Mouse (Mus musculus) mesoderm, embryonic 11.5 days (tissue): ENCODE measurements around the gene Draxin.

Experiments used
- DNase-seq: peaks from one replicate; pipeline ENCODE4 v3.0.0-alpha.2; 2012; ENCODE audit warnings: low read depth, low spot score

Draxin gene

GRCm38 (mm10) chr4:148084261-148084714, 46.2 kb downstream of the Draxin start:
- DNase-seq, result peak; percentile 54

- DNase-seq, result no peak
Observed at GRCm38 (mm10) chr4:148083176-148083899, 47.2 kb downstream of the Draxin start.

DNA sequence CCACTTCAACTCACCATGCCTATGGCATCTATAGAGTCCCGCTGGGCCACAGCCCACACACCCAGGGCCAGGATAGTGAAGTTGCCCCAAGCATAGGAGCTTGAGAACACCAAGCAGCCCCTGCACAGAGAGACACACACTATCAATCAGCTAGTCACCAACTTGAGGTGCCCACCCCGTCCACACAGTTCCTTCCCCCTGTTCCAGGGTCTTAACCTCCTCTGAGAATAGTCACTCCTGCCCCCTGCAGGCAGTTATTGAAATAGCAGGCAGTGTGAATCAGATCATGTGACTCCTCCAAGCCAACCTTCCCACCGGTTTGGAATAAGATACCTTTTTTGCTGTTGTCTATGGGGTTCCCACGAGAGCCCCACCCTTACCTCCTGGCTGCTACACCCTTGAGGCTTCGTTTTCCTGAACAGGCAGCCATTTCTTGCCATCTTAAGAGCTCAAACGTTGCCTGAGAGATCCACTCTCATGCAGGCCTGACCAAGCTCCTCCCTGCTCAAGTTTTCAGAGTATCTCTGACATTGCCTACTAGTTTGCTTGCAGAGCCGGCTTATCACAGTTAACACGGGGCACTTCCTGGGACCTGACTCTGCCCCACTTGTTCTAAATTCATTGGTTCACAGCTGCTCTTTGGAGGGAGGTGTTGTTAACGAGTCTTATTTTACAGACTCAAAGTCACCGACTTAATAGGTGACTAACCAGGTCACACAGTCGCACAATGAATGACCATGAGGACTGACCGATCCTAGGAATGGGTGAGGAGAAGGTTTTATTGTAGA, 48.0 kb downstream of the Draxin start:
- peak; percentile 73 for DNase-seq

DNA sequence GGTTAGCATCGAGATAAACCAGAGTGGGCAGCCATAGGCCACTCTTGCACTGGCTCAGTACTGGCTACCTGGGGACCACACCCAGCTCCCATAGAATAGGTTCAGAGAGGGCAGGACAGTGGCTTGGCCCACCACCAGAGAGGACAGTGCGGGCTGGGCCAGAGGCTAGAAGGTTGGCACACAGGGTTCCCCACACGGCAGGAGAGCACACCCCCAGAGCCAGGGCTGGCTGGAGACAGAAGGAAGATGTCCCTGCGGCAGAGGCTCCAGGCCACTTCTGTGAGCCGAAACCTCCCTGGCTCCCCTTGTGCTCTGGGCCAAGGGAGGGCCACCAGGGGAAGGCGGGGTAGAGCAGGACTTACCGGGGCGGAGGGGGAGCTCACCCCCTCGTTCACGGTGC, 49.3 kb downstream of the Draxin start:
- no peak for DNase-seq

DNA sequence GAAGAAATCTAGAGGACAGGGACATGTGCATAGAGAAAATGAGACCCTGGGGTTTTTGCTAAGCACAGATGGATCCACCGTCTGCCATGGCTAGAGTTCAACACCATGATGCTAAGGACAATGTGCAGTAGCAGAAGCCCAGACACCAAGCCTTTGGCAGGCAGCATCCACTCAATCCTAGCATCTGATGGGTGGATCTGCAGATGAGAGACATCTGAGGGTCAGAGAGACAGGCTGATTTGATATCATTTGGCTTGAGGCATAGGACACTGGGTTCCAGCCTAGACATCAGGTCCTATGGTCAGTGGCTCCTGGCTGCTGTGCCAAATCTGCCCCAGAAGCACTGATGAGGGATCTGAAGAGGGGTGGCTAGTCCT, 49.9 kb downstream of the Draxin start:
- DNase-seq, result no peak

DNA sequence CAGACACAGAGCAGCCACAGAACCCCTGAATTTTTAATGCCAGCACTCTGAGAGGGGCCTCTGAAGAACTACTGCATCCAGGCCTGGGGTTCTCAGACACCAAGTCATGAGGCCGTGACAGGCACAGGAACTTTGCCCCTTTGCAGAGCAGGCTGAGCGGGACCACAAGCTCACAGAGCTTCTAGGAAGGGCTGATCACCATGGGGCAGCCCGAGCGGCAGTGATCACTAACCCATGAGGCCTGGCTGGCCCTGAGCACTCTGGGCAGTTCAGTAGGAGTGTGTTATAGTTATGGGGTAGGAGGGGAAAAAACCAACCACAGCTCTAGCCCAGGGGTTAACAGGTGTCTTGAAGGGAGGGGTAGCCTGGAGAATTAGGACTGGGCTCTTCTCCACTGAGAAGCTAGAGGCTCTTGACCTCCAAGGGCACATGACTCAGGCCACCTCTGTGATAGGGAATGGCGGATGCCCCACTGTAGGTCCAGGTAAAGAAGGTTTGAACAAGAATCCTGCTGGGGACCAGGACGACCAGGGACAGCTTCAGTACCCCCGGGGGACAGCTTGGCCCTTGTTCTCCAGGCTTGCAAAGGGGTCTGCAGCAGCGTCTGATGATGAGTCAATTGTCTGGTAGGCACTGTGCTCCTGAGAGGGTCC, 50.4 kb downstream of the Draxin start:
- DNase-seq, result no peak

DNA sequence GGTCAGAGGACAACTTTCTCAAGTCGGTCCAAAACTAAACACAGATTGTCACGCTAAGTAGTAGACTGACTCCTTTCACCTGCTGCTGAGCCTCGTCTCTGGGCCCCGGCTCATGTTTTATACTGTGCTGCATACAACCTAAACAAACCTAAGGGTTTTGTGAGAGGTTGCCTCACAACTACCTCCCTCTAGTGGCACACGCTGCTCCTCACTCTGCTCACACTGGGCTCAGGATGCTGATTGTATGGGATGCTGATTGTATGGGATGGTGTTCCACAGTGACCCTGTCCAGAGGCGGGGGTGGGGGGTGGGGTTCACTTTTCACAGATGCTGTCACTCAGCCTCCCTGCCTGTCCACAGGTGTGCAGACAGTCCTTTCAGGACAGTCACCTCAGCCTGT, 51.3 kb downstream of the Draxin start:
- no peak for DNase-seq

- no peak for DNase-seq
Observed at GRCm38 (mm10) chr4:148075881-148076280, 54.6 kb downstream of the Draxin start.

DNA sequence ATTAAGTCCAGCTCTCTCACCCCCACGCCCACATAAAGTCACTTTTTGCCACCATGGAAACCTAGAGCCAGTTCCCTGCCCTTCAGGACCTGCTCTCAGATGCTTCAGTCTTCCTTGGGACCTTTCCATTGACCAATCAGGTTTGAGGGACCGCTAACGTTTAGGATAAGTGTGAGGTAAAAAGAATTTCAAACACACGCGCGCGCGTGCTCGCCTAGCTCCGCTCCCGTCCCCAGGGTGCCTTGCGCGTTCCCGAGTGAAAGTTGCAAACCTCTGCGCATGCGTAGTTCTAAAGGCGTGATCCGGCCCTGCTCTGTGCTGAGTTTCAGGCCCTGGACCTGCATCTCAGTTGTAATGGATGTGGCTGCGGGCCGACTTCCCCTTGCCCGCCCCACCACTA, 55.2 kb downstream of the Draxin start:
- peak; percentile 81 for DNase-seq

DNA sequence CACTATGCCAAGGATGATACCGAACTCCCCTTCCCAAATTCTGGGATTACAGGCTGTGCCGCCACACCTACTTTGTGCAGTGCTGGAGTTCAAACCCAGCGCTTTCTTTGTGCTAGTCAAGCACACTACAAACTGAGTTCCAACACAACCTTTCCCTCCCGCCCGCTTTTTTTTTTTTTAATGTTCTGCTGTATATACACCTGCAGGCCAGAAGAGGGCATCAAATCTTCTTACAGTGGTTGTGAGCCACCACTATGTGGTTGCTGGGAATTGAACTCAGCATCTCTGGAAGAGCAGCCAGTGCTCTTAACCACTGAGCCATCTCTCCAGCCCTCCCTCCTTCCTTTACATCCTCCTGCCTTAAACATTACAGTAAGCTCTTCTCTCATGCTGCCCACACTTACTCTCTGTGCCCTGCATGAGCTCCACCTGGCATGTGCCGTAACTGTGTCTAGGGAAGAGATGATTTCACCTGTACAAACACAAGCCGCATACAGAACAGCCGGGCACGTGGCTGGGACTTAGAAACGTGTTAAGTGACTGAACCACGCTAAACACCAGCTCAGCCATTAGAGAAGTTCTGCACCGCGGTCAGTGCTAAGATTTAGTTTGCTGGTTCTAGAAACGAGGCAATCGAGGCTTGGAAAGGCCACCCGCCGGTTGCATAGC, 55.8 kb downstream of the Draxin start:
- DNase-seq, result no peak

GRCm38 (mm10) chr4:148071508-148071907, 59.0 kb downstream of the Draxin start:
- no peak for DNase-seq

DNA sequence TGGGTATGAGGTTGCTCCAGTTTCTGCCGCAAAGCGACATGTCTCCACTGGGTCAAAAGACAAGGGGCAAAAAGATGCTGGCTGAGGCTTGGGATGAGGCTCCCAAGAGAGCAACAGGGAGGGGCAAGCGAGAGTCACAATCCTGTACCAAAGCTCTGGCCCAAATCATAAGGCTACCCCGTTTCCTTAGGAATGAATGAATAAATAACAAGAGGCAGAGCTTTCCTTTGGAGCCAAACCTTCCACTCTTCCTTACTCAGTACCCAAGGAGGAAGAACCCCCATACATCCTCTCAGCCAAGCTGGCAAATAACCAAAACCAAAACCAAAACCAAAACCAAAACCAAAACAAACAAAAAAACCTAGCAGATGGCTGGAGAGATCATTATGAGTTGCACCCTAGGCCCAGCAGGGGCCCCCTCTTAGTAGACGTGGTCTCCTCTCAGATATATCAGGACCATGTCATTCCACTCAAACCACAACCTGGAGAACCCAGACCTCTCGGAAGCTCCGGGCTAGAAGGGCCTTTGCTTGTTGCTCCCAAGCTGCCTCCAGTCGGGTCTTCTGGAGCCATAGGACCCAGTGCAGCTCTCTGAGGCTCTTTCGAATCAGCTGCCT, 60.8 kb downstream of the Draxin start:
- DNase-seq, result no peak

DNA sequence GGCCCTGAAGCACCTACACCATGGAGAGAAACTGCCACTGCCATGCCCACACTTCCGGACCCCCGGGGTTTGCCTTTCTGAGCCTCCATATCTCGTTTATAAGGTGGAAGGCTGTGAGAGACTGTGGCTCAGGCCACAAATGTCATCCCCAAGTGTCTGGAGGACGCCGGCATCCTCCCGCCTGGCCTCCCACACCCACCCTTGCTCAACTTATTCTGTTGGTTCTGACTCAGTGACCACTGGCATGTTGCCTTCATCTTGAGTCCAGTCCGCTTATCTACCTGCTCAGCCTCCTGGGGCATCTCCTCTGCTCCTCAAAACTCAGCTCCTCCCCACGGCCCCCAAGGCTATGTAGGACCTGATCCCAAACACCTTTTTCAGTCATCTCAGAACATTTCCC, 63.2 kb downstream of the Draxin start:
- no peak for DNase-seq

DNA sequence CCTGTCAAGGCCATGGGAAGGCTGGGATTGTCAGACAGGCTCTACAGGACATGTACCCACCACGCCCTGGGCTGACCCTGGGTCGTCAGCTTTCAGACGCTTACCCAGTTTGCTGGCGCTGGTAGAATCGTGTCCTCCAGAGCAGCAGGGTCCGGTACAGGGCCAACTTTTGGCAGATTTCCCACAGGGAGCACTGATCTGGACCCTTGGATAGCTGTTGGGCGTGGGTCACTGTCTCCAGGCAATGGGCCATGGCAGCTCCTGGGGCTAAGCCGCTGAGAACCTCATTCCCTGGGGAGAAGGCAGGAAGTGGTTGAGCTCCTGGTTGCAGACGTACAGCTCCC, 64.1 kb downstream of the Draxin start:
- DNase-seq, result no peak

DNA sequence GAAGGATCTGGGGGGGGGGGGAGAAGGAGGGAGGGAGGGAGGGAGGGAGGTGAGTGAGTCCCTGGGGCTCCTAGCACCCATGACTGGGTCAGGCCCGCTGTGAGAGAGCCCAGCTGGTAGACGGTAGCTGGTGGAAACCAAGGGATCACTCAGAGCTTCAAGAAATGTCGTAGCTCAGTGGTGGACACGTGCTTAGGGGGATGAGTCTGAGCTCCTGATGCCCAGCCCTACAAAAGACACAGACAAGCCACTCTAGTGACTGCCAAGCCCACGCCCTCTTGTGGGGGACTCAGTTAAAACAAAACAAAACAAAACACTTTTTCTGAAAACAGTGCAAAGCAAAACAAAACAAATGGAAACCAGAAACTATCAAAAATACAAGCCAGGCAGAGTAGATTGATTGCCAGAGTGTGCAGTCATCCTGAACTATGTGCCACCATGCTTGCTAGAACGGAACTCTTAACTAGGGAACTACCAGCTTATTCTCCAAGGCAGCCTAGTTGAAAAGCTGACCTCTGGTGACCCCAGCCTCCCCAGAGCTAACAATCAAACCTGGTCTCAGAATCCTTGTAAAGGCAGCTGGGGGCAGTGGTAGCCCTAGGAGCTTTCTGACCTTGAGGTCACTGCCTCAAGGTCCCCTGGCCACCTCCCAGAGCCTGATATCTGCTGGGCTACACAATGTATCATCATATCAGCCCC, 64.6 kb downstream of the Draxin start:
- DNase-seq, result no peak

- no peak for DNase-seq
Observed at GRCm38 (mm10) chr4:148061086-148061480, 69.4 kb downstream of the Draxin start.

- peak; percentile 44 for DNase-seq
Observed at GRCm38 (mm10) chr4:148060120-148061085, 70.1 kb downstream of the Draxin start.

DNA sequence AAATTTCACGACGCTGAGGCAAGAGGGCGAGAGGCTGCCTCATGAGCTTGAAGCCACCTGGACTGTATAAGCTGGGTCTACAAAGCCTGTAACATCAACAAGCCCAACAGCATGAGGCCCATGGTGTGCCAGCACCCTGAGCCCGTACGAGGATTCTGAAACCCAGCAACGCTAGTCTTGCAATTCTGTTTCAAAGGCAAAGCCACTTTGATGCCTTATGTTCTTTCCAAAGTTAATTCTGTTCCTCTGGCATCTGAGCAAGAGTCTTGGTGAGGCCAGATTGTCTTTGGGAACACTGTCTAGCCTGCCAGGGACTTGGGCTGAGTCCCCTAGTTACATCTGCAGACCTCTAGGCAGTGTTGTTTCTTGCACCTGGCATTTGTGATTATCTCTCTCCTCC, 71.5 kb downstream of the Draxin start:
- DNase-seq, result no peak

DNA sequence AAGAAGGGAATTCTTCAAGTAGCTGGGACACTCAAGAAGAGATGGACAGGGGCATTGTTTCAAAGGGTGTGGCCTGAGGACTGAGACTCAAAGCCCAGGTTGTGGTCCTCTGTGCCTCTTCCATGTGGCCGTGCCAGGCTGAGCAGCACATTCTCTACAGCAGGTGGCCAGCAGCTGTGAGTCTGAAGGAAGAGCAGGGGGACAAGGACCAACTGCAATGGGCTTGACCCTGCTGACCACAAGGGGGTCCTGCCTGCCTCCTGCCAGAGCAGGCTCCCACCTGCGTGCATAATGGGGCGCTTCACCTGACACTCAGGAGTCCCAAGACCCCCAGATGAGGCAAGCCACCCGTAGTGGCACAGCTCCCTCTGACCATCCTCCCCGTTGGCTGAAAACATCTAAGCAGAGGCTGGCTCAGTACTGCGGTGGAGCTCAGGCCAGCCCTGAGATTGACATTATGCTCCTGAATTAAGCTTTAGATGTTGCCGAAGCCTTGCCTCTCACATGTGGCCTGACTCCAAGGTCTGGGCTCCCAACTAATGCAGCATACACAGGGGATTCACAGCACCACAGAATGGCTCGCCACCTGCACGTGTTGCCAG, 72.2 kb downstream of the Draxin start:
- no peak for DNase-seq
